Mouse (Mus musculus) heart, adult 2 months (tissue): ENCODE measurements at regions not wholly inside any gene's neighbourhood (a gene's known extent, or its start where the extent isn't known, plus 50 kb on each side); places are given as distances from the start of the nearest gene placed in this dataset.

ENCODE experiments used
- CTCF ChIP-seq: fragments of 200-600 bp; IDR thresholded peaks from 2 replicates; pipeline ENCODE4 v1.8.1; 2022; ENCODE audit warnings: antibody characterized with exemption, mild to moderate bottlenecking, moderate library complexity
- EP300 ChIP-seq: fragments of 200-500 bp; IDR thresholded peaks from 2 replicates; pipeline ENCODE4 v1.6.1; 2011; ENCODE audit warnings: low read depth, low read length, control low read depth; ENCODE audit not compliant: insufficient read depth

DNA sequence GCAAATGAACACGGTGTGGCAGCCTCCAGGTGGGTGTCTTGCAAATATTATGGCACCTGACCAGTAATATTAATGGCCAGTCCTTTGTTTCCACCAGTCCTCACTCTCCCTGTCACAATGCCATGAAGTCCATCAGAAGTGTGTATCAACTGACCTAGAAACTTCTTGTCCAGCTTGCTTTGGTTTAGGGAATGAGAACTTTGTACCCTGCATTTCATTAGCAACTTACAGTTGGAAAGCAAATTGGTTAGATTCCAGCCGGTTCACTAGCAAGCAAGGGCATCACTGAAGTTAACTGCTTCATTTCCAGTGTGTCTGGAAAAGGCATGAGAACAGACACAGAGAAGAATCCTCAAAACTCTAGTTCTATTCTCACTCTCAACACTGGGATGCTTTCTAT lies 178.1 kb upstream of the Lyplal1 start:
- TF ChIP-seq EP300 (no peak), CTCF (no peak)
